Mouse (Mus musculus): ENCODE results near the gene Nde1. TPM values are rescaled to one million over a fixed set of nuclear protein-coding genes. Genes with fewer than 3 reads are reported as not detected.

The Nde1 gene
- total RNA-seq, 2 experiments from 2014 or later = 29.0 TPM

- DNase-seq (ENCODE audit: low spot score in 2 of 2) = no peak
These were observed 2.1 kb upstream of the Nde1 start for GRCm38 (mm10) chr16:14160941-14161340.

- no peak for DNase-seq (ENCODE audit: low spot score in 2 of 2)
These were observed 656 bp downstream of the Nde1 start for GRCm38 (mm10) chr16:14163731-14164130.

- no peak for DNase-seq (ENCODE audit: low spot score in 2 of 2)
These were observed 3.4 kb downstream of the Nde1 start for GRCm38 (mm10) chr16:14166490-14166889.

GRCm38 (mm10) chr16:14169706-14170105 lies 6.6 kb downstream of the Nde1 start:
- DNase-seq (ENCODE audit: low spot score in 2 of 2) = no peak

GRCm38 (mm10) chr16:14178041-14178440 lies 15.0 kb downstream of the Nde1 start:
- no peak for DNase-seq (ENCODE audit: low spot score in 2 of 2)

GRCm38 (mm10) chr16:14180163-14180733 lies 17.2 kb downstream of the Nde1 start:
- no peak for DNase-seq (ENCODE audit: low spot score in 2 of 2)

GRCm38 (mm10) chr16:14182360-14182759 lies 19.3 kb downstream of the Nde1 start:
- no peak for DNase-seq (ENCODE audit: low spot score in 2 of 2)

GRCm38 (mm10) chr16:14183856-14184255 lies 20.8 kb downstream of the Nde1 start:
- DNase-seq (ENCODE audit: low spot score in 2 of 2) = peak in 1 of 2 experiments; percentile 21

GRCm38 (mm10) chr16:14185516-14185915 lies 22.4 kb downstream of the Nde1 start:
- peak in 1 of 2 experiments; percentile 27 for DNase-seq (ENCODE audit: low spot score in 2 of 2)

- no peak for DNase-seq (ENCODE audit: low spot score in 2 of 2)
These were observed 31.3 kb downstream of the Nde1 start for GRCm38 (mm10) chr16:14194164-14194950.

- DNase-seq (ENCODE audit: low spot score in 2 of 2) = peak; percentile 30 to 85
These were observed 32.4 kb downstream of the Nde1 start for GRCm38 (mm10) chr16:14195427-14195826.

GRCm38 (mm10) chr16:14198798-14199197 lies 35.7 kb downstream of the Nde1 start:
- no peak for DNase-seq (ENCODE audit: low spot score in 2 of 2)

- peak in 1 of 2 experiments; percentile 52 for DNase-seq (ENCODE audit: low spot score in 2 of 2)
These were observed 52.1 kb downstream of the Nde1 start for GRCm38 (mm10) chr16:14215156-14215555.

GRCm38 (mm10) chr16:14237100-14237723 lies 74.1 kb downstream of the Nde1 start:
- DNase-seq (ENCODE audit: low spot score in 2 of 2) = peak; percentile 53 to 86

- no peak for DNase-seq (ENCODE audit: low spot score in 2 of 2)
These were observed 79.0 kb downstream of the Nde1 start for GRCm38 (mm10) chr16:14242059-14242458.

Small RNAs within 50 kb of the gene (microRNA-seq; reads per million reads assigned to microRNA genes)
- 0 reads per million in 2 experiments for gene Gm27671
- gene Mir484 = 927 to 1,148 reads per million in 2 experiments

Other genes with a start within 250 kb of the Nde1 start
- gene 2900011O08Rik, start 176.7 kb upstream of the Nde1 start, total RNA-seq (2021) = 100 to 1,000 TPM; 265 to 279 TPM
- 1 to 10 TPM; 2.0 to 2.3 TPM for gene Ifitm7, start 176.4 kb upstream of the Nde1 start, total RNA-seq (2021)
- 100 to 1,000 TPM; 131 to 142 TPM for gene Marf1, start 76 bp downstream of the Nde1 start, total RNA-seq (2021)
- 1 to 10 TPM; 2.2 to 3.4 TPM for gene Myh11, start 128.1 kb downstream of the Nde1 start, total RNA-seq (2021)
- gene Fopnl, start 154.1 kb downstream of the Nde1 start, total RNA-seq (2021) = 10 to 100 TPM; 51.5 to 55.7 TPM
- gene Abcc1, start 198.3 kb downstream of the Nde1 start, total RNA-seq (2021) = 10 to 100 TPM; 11.1 to 11.8 TPM

All from layer of hippocampus, adult 18-20 months (tissue).